Mouse (Mus musculus): Measurements from ENCODE around the gene Zfp319. TPM values are rescaled to one million over a fixed set of nuclear protein-coding genes. Genes with fewer than 3 reads are reported as not detected.

Zfp319 gene
- polyA plus RNA-seq, 1 experiment from 2014 or later, result 11.3 TPM

GRCm38 (mm10) chr8:95363849-95364248, 32.1 kb upstream of the Zfp319 start:
- no peak overlapping the region for H3K27ac ChIP-seq
- no peak overlapping the region for H3K9ac ChIP-seq (replicated peaks)
- ATAC-seq (ENCODE audit: insufficient number of reproducible peaks, insufficient read depth, low FRiP score, low TSS enrichment, low read depth), result no peak
- WGBS, result 89% methylated on average over 2 of the region's 2 CpGs
- H3K36me3 ChIP-seq, result peaks cover 4% of the 10 kb centered on the region; the same call in 1 of the 2 replicates
- no peaks in the 10 kb centered on the region for H3K27me3 ChIP-seq
- H3K9me3 ChIP-seq, result peaks cover 2% of the 10 kb centered on the region; the same call in 1 of the 2 replicates
- no peak overlapping the region for H3K4me2 ChIP-seq
- H3K4me1 ChIP-seq (replicated peaks), result peaks cover 19% of the 10 kb centered on the region
- H3K4me3 ChIP-seq (replicated peaks), result no peak overlapping the region

DNA sequence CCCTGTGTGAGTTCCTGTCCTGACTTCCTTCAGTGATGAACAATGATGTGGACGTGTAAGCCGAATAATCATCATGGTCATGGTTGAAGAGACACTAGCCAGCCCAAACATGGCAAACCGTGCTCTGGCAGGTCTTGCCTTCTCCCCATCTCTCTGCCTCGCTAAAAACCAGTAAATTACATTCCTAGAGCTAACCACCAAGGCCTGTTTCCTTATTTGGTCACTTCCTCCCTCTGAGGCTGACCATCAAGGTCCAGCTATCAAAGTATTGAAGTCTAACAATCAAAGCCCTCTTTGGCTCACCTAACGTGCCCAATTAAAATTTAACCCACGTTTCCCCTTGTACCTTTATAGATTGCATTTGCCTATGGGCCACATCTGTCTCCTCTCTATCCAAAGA, 30.5 kb upstream of the Zfp319 start:
- H3K4me3 ChIP-seq (replicated peaks), result no peak overlapping the region
- H3K4me2 ChIP-seq, result no peak overlapping the region
- no peak overlapping the region for H3K27ac ChIP-seq
- peaks cover 21% of the 10 kb centered on the region for H3K4me1 ChIP-seq (replicated peaks)
- peaks cover 2% of the 10 kb centered on the region; the same call in 1 of the 2 replicates for H3K9me3 ChIP-seq
- H3K36me3 ChIP-seq, result no peaks in the 10 kb centered on the region; the same call in 1 of the 2 replicates
- no peak overlapping the region for H3K9ac ChIP-seq (replicated peaks)
- no peaks in the 10 kb centered on the region for H3K27me3 ChIP-seq
- WGBS, result 62% methylated on average over 6 of the region's 6 CpGs
- ATAC-seq (ENCODE audit: insufficient number of reproducible peaks, insufficient read depth, low FRiP score, low TSS enrichment, low read depth), result no peak

DNA sequence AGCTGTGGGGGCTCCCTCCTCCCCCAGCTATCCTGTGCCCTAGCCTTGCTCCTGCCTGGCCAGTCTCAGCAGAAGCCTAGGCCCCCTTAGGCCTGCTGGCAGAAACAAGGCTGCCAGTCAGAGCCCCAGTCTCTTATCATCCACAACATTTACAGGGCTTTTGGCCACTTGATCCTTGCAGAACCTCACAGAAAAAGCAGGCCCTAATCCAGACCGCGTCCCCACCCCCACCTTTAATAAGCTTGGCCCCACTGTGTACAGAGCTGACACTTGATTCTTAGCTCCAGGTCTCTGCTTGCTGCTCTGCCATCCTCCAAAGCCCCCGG, 29.2 kb upstream of the Zfp319 start:
- no peaks in the 10 kb centered on the region for H3K36me3 ChIP-seq
- no peak for ATAC-seq (ENCODE audit: insufficient number of reproducible peaks, insufficient read depth, low FRiP score, low TSS enrichment, low read depth)
- 63% methylated on average over 3 of the region's 3 CpGs for WGBS
- no peak overlapping the region for H3K4me2 ChIP-seq
- H3K4me3 ChIP-seq (replicated peaks), result no peak overlapping the region
- H3K27me3 ChIP-seq, result no peaks in the 10 kb centered on the region
- peaks cover 2% of the 10 kb centered on the region; the same call in 1 of the 2 replicates for H3K9me3 ChIP-seq
- peaks cover 21% of the 10 kb centered on the region for H3K4me1 ChIP-seq (replicated peaks)
- 0 out of 2 replicates have a peak overlapping the region, but pooled peaks have one; percentile 37 for H3K9ac ChIP-seq (replicated peaks)
- peak overlapping the region; percentile 19; the same call in 1 of the 2 replicates for H3K27ac ChIP-seq

GRCm38 (mm10) chr8:95360181-95361015, 28.6 kb upstream of the Zfp319 start:
- Histone ChIP-seq H3K9me3 (peaks cover 2% of the 10 kb centered on the region; the same call in 1 of the 2 replicates), H3K9ac (replicated peaks) (0 out of 2 replicates have a peak overlapping the region, but pooled peaks have one; percentile 37), H3K36me3 (no peaks in the 10 kb centered on the region), H3K27ac (peak overlapping the region; percentile 19; the same call in 1 of the 2 replicates), H3K4me2 (no peak overlapping the region), H3K4me3 (replicated peaks) (no peak overlapping the region), H3K27me3 (no peaks in the 10 kb centered on the region), H3K4me1 (replicated peaks) (peaks cover 21% of the 10 kb centered on the region)
- 44% methylated on average over 7 of the region's 7 CpGs for WGBS
- ATAC-seq (ENCODE audit: insufficient number of reproducible peaks, insufficient read depth, low FRiP score, low TSS enrichment, low read depth), result no peak

- 36% methylated on average over 7 of the region's 8 CpGs for WGBS
- ATAC-seq (ENCODE audit: insufficient number of reproducible peaks, insufficient read depth, low FRiP score, low TSS enrichment, low read depth), result no peak
- H3K4me1 ChIP-seq (replicated peaks), result peaks cover 24% of the 10 kb centered on the region
Observed at GRCm38 (mm10) chr8:95358550-95359411, 27.0 kb upstream of the Zfp319 start.

GRCm38 (mm10) chr8:95354606-95355005, 22.9 kb upstream of the Zfp319 start:
- ATAC-seq (ENCODE audit: insufficient number of reproducible peaks, insufficient read depth, low FRiP score, low TSS enrichment, low read depth), result no peak
- Histone ChIP-seq H3K27me3 (peaks cover 39% of the 10 kb centered on the region), H3K36me3 (no peaks in the 10 kb centered on the region), H3K27ac (no peak overlapping the region), H3K4me2 (no peak overlapping the region), H3K4me1 (replicated peaks) (peaks cover 23% of the 10 kb centered on the region), H3K9ac (replicated peaks) (no peak overlapping the region), H3K4me3 (replicated peaks) (no peak overlapping the region), H3K9me3 (no peaks in the 10 kb centered on the region)
- WGBS, result 78% methylated on average over 2 of the region's 2 CpGs

More at GRCm38 (mm10) chr8:95358550-95359411, 27.0 kb upstream of the Zfp319 start:
- H3K9ac ChIP-seq (replicated peaks), result no peak overlapping the region
- no peaks in the 10 kb centered on the region for H3K9me3 ChIP-seq
- H3K4me2 ChIP-seq, result no peak overlapping the region
- H3K27ac ChIP-seq, result no peak overlapping the region
- H3K27me3 ChIP-seq, result peaks cover 12% of the 10 kb centered on the region
- no peak overlapping the region for H3K4me3 ChIP-seq (replicated peaks)
- no peaks in the 10 kb centered on the region for H3K36me3 ChIP-seq

DNA sequence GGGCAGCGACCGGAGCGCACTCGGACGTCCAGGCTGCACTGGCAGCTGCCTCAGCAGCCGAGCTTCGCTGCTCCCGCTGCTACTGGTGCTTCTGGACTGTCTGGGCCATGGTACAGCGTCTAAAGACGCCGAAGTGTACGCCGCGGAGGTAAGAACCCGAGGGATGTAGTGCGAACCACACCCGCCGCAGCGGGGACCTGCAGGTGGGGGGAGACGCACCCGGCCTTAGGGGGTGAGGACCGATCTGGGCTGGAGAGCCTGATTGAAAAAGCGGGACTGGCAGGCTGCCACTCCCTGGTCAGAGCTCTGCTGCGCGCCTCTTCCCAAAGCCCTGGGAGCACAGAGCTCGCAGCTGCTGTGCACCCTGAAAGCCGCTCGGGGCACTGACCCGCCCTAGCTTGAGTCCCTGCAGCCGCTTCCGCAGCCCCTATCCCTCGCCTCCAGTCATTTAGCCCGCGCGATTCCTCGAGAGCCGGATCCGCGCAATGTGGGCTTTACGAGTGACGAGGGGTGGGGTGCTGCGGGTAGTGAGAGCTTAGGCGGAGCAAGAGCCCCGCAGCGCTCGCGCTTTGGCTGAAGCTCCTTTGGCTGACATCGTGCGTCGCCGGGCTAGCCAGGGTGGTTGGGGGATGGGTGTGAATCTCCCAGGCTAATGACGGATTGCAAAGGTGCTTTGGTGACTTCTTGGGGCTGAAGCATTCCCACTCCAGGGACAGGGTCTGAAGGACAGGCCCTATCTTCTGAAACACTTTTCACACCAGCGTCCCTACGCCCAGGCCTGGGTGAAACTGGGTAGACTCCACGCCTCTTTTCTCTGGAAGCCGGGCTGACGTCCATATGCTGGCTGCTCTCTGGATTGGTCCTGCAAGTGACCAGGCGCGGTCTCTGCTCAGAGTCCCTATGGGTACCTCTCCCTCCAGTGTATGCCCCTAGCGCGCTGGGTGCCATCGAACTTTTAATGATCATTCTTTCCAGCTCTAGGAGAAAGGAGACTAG, 21.4 kb upstream of the Zfp319 start:
- Histone ChIP-seq H3K4me1 (replicated peaks) (peaks cover 19% of the 10 kb centered on the region), H3K4me2 (peak overlapping the region; percentile 98), H3K36me3 (no peaks in the 10 kb centered on the region), H3K27ac (0 out of 2 replicates have a peak overlapping the region, but pooled peaks have one; percentile 62), H3K27me3 (peaks cover 53% of the 10 kb centered on the region), H3K9me3 (no peaks in the 10 kb centered on the region), H3K9ac (replicated peaks) (peak overlapping the region; percentile 83), H3K4me3 (replicated peaks) (peak overlapping the region; percentile 73)
- ATAC-seq (ENCODE audit: insufficient number of reproducible peaks, insufficient read depth, low FRiP score, low TSS enrichment, low read depth), result peak; percentile 26; the same call in 1 of the 2 replicates
- 2% methylated on average over 62 of the region's 62 CpGs for WGBS

DNA sequence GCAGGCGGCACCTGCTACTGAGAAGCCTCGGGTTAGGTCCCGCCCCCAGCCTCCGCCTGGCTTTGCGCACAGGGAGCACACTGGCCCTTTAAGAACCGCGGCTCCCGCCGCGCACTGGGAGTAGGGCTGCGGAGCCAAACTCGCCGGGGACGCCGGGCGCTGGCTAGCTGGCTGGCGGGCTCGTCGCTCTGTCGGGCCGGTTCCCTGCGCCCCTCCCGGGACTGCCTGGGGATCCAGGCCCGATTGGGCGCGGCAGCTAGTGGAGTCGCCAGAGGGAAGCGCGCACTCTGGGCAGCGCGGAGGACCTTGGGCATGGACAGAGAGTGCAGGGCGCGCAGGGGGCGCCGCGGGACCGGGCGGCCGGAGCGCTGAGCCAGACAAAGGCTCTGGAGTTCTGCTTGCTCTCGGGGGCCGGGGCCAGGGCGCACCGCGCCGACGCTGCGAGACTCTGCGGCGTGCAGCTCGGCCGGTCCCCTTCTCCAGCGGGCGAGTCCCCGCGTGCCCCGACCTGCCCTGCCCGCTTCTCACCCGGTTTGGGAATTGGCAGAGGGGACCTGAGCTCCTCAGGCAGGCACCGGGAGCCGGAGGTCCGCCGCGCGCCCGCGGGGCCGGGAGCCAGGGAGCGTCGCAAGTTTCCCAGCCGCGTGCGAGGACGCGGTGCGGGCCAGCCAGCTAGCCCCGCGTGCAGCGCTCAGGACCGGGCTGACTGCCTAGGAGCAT, 20.6 kb upstream of the Zfp319 start, which contains the start of gene Mmp15:
TSS of gene Mmp15 (plus strand) at position 118 of the 720 bp plus-strand sequence.
- Histone ChIP-seq H3K4me3 (replicated peaks) (peak within 1 kb of the TSS; percentile 73), H3K4me1 (replicated peaks) (peaks cover 19% of the 10 kb centered on the region), H3K27ac (peak within 1 kb of the TSS; percentile 62; the same call in 1 of the 2 replicates), H3K4me2 (peak within 1 kb of the TSS; percentile 98), H3K9ac (replicated peaks) (peak within 1 kb of the TSS; percentile 83), H3K36me3 (no peaks in the 10 kb centered on the region), H3K9me3 (no peaks in the 10 kb centered on the region), H3K27me3 (peaks cover 56% of the 10 kb centered on the region)
- ATAC-seq (ENCODE audit: insufficient number of reproducible peaks, insufficient read depth, low FRiP score, low TSS enrichment, low read depth), result peak; percentile 57
- WGBS, result under 1% methylated on average over 80 of the region's 80 CpGs

DNA sequence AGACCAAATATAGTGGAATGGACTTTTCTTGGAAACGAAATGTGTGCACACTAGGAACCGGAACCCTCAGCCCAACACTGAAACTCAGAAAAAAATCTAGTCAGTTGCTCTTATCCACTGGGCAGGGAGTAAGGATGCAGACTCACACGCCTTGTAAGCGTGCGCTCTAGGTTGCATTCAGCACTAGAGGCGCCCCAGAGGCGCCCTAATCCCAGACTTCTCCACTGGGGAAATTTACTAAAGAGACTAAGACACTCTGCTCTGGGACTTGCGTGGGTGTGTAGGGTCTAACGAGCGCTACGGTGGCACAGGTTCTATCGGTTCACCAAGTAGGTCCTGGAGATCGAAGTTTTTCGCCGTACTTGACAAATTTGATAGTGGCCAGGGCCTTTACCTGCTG, 19.7 kb upstream of the Zfp319 start:
- peaks cover 56% of the 10 kb centered on the region for H3K27me3 ChIP-seq
- H3K27ac ChIP-seq, result no peak overlapping the region
- WGBS, result 2% methylated on average over 15 of the region's 15 CpGs
- H3K4me2 ChIP-seq, result peak overlapping the region; percentile 98
- ATAC-seq (ENCODE audit: insufficient number of reproducible peaks, insufficient read depth, low FRiP score, low TSS enrichment, low read depth), result no peak
- H3K9me3 ChIP-seq, result no peaks in the 10 kb centered on the region
- no peak overlapping the region for H3K9ac ChIP-seq (replicated peaks)
- peaks cover 19% of the 10 kb centered on the region for H3K4me1 ChIP-seq (replicated peaks)
- peak overlapping the region; percentile 73 for H3K4me3 ChIP-seq (replicated peaks)
- no peaks in the 10 kb centered on the region for H3K36me3 ChIP-seq
